30 mouse cellular contexts compared by ENCODE assay signal in the genomic region with DNA sequence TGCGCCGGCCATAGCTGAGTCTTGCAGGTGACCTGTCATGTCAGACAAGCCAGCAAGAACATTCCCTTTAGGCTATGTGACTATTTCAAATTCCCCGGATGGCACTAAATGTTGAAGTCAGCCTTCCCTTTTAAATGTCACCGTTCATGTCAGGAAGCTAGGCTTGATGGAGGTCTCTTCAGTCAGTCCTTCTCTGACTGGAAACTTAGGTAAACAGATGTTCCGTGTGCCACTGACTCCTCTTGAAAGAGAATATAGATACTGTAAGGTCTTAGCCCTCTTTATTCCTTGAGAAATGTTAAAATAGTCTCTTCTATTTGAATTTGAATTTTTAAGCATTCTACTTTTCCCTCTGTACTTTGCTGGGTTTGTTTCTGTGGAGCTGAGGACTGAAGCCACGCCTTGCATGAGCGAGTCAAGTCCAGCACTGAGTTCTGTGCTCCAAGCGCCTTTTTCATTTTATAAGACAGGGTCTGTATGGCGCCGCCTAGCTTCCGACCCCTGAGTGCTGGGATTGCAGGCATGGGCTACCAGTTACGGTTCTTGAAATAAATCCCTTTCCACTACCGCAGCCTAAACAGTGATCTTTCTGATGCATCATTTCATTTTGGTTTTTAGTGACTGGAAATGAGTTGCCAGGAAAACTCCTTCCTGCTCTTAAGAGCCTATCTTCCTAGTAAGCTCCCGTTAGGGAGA. TPM values are rescaled to one million over a fixed set of nuclear protein-coding genes. Genes with fewer than 3 reads are reported as not detected.
A peak's percentile ranks its signal among the peaks of the same experiment; 100 is the strongest.
DNase-seq lines count a peak whose midpoint lies in the region; ATAC-seq and TF ChIP-seq lines count a peak whose summit lies in the region.
"Had no signal": no experiment of that assay in that cellular context is flagged by ENCODE, and none has a peak within 500 bp of the region (broad histone marks: within the 10 kb centered on the region; RNA-seq: fewer than 3 reads in every experiment).

Gene Ankrd61 (minus strand): TSS at position 51 of the 696 bp plus-strand sequence.

- DNase-seq in heart, adult 2 months, result no peak
- DNase-seq in heart, adult 18-20 months, result no peak
- no peak for DNase-seq in liver, postnatal 0 days
- DNase-seq in R1 (ENCODE audit: low read depth, low spot score), result peak; percentile 55
- no peak for DNase-seq in thymus, postnatal 14 days
- DNase-seq: adrenal gland, adult 8-10 months; adrenal gland, postnatal 25 days; cerebellum, adult 11-12 months; cerebellum, adult 8-10 months; cerebellum, postnatal 10 days; cerebellum, postnatal 36 days; gastrocnemius, postnatal 10 days; gastrocnemius, postnatal 36 days; heart, postnatal 10 days; heart, postnatal 36 days had no signal

- no peaks in the 10 kb centered on the region for H3K27me3 ChIP-seq in heart, adult 2 months (ENCODE audit: control insufficient read depth, insufficient read depth, low read length)
- H3K27me3 ChIP-seq in liver, postnatal 0 days (ENCODE audit: insufficient read depth, low read length), result no peaks in the 10 kb centered on the region
- H3K27me3 ChIP-seq in liver, embryonic 12.5 days (replicated peaks), result no peaks in the 10 kb centered on the region
- H3K27me3 ChIP-seq in E14TG2a.4 (ENCODE audit: insufficient read depth, low read length), result no peaks in the 10 kb centered on the region
- H3K27me3 ChIP-seq in kidney, embryonic 15.5 days, result no peaks in the 10 kb centered on the region
- H3K27me3 ChIP-seq: forebrain, embryonic 13.5 days; heart, embryonic 12.5 days; heart, embryonic 15.5 days; hindbrain, embryonic 13.5 days; Patski had no signal

- peaks cover 1% of the 10 kb centered on the region for H3K4me1 ChIP-seq in heart, adult 2 months (ENCODE audit: control insufficient read depth, insufficient read depth, low read length)
- no peaks in the 10 kb centered on the region for H3K4me1 ChIP-seq in liver, postnatal 0 days (ENCODE audit: insufficient read depth)
- H3K4me1 ChIP-seq in liver, embryonic 12.5 days, result peaks cover 14% of the 10 kb centered on the region
- 0 out of 2 replicates have a peak, but pooled peaks cover 3% of the 10 kb centered on the region for H3K4me1 ChIP-seq in E14TG2a.4 (replicated peaks; ENCODE audit: low read depth, low read length)
- H3K4me1 ChIP-seq in kidney, embryonic 15.5 days, result 0 out of 2 replicates have a peak, but pooled peaks cover 2% of the 10 kb centered on the region
- H3K4me1 ChIP-seq: forebrain, embryonic 10.5 days; forebrain, embryonic 13.5 days; heart, embryonic 12.5 days; heart, embryonic 15.5 days; hindbrain, embryonic 10.5 days; hindbrain, embryonic 13.5 days had no signal

- TF ChIP-seq CTCF in heart, adult 2 months (IDR thresholded peaks at IDR 0.05), result 0 out of 2 replicates have a peak, but pooled peaks have one; percentile 1
- 0 out of 2 replicates have a peak, but pooled peaks have one; percentile 5 for TF ChIP-seq CTCF in liver, postnatal 0 days (IDR thresholded peaks at IDR 0.05; ENCODE audit: low read depth)
- TF ChIP-seq CTCF in E14TG2a.4 (conservative IDR thresholded peaks at IDR 0.05; ENCODE audit: low read length), result peak; percentile 59

- H3K9ac ChIP-seq in heart, adult 2 months (ENCODE audit: low read depth, low read length), result no peak within 1 kb of the TSS
- no peak within 1 kb of the TSS for H3K9ac ChIP-seq in liver, postnatal 0 days (replicated peaks)
- H3K9ac ChIP-seq in liver, embryonic 12.5 days, result no peak within 1 kb of the TSS
- no peak within 1 kb of the TSS for H3K9ac ChIP-seq in kidney, embryonic 15.5 days
- H3K9ac ChIP-seq: forebrain, embryonic 13.5 days; heart, embryonic 12.5 days; heart, embryonic 15.5 days; hindbrain, embryonic 13.5 days had no signal

- no peak for TF ChIP-seq POLR2A in heart, adult 2 months (IDR thresholded peaks at IDR 0.05; ENCODE audit: insufficient read depth, low read depth, low read length)

- H3K36me3 ChIP-seq in heart, adult 2 months (ENCODE audit: control insufficient read depth, insufficient read depth, low read length), result peaks cover 6% of the 10 kb centered on the region; the same call in 1 of the 2 replicates
- peaks cover 92% of the 10 kb centered on the region for H3K36me3 ChIP-seq in liver, postnatal 0 days (replicated peaks; ENCODE audit: insufficient read depth, low read length)
- H3K36me3 ChIP-seq in liver, embryonic 12.5 days, result peaks cover 100% of the 10 kb centered on the region
- H3K36me3 ChIP-seq in E14TG2a.4 (ENCODE audit: insufficient read depth, low read length), result peaks cover 84% of the 10 kb centered on the region
- H3K36me3 ChIP-seq in kidney, embryonic 15.5 days, result peaks cover 87% of the 10 kb centered on the region

- H3K79me2 ChIP-seq in heart, adult 2 months (replicated peaks; ENCODE audit: control insufficient read depth, insufficient read depth, low read length), result no peaks in the 10 kb centered on the region

- H3K9me3 ChIP-seq in liver, postnatal 0 days (ENCODE audit: low read length), result no peaks in the 10 kb centered on the region
- no peaks in the 10 kb centered on the region for H3K9me3 ChIP-seq in liver, embryonic 12.5 days (replicated peaks)
- no peaks in the 10 kb centered on the region for H3K9me3 ChIP-seq in E14TG2a.4 (ENCODE audit: low read length)
- H3K9me3 ChIP-seq in kidney, embryonic 15.5 days (replicated peaks), result no peaks in the 10 kb centered on the region
- H3K9me3 ChIP-seq: forebrain, embryonic 10.5 days; forebrain, embryonic 13.5 days; heart, embryonic 12.5 days; heart, embryonic 15.5 days; hindbrain, embryonic 10.5 days; hindbrain, embryonic 13.5 days had no signal

- intact Hi-C loops in heart, adult 2 months (cut with DNase I), result no loop called here

- no peak within 1 kb of the TSS for H3K4me3 ChIP-seq in heart, adult 2 months
- H3K4me3 ChIP-seq in liver, postnatal 0 days (ENCODE audit: low read depth, low read length), result no peak within 1 kb of the TSS
- H3K4me3 ChIP-seq in liver, embryonic 12.5 days, result no peak within 1 kb of the TSS
- H3K4me3 ChIP-seq in E14TG2a.4 (replicated peaks; ENCODE audit: low read length), result no peak within 1 kb of the TSS
- no peak within 1 kb of the TSS for H3K4me3 ChIP-seq in kidney, embryonic 15.5 days (replicated peaks)
- H3K4me3 ChIP-seq: forebrain, embryonic 10.5 days; forebrain, embryonic 13.5 days; heart, embryonic 12.5 days; heart, embryonic 15.5 days; hindbrain, embryonic 10.5 days; hindbrain, embryonic 13.5 days had no signal

- ATAC-seq in liver, postnatal 0 days, result no peak
- no peak for ATAC-seq in liver, embryonic 12.5 days
- ATAC-seq in kidney, embryonic 15.5 days (replicated peaks; ENCODE audit: low FRiP score), result no peak
- ATAC-seq: activated CD4-positive, CD25-positive, alpha-beta regulatory T cell, adult 4 months; forebrain, embryonic 13.5 days; forebrain, embryonic 16.5 days; hindbrain, embryonic 16.5 days; Patski had no signal

- WGBS in heart, adult 2 months, result 89% methylated on average over 14 of the region's 14 CpGs
- WGBS in liver, postnatal 0 days (ENCODE audit: insufficient replicate concordance), result 89% methylated on average over 14 of the region's 14 CpGs
- WGBS in liver, embryonic 12.5 days (ENCODE audit: insufficient replicate concordance), result 86% methylated on average over 14 of the region's 14 CpGs
- 88% methylated on average over 14 of the region's 14 CpGs for WGBS in kidney, embryonic 15.5 days

- H3K4me2 ChIP-seq in liver, postnatal 0 days (ENCODE audit: low read depth, low read length), result no peak within 1 kb of the TSS
- no peak within 1 kb of the TSS for H3K4me2 ChIP-seq in liver, embryonic 12.5 days
- no peak within 1 kb of the TSS for H3K4me2 ChIP-seq in kidney, embryonic 15.5 days
- H3K4me2 ChIP-seq: forebrain, embryonic 13.5 days; heart, embryonic 12.5 days; heart, embryonic 15.5 days; hindbrain, embryonic 13.5 days had no signal

- H3K27ac ChIP-seq in heart, adult 2 months, result no peak within 1 kb of the TSS
- H3K27ac ChIP-seq in liver, postnatal 0 days (ENCODE audit: low read depth), result no peak within 1 kb of the TSS
- no peak within 1 kb of the TSS for H3K27ac ChIP-seq in liver, embryonic 12.5 days
- no peak within 1 kb of the TSS for H3K27ac ChIP-seq in kidney, embryonic 15.5 days
- H3K27ac ChIP-seq: forebrain, embryonic 10.5 days; forebrain, embryonic 13.5 days; heart, embryonic 15.5 days; hindbrain, embryonic 10.5 days; hindbrain, embryonic 13.5 days had no signal

- no peak for TF ChIP-seq EP300 in heart, adult 2 months (IDR thresholded peaks at IDR 0.05; ENCODE audit: insufficient read depth, low read depth, low read length)
- no peak for TF ChIP-seq EP300 in liver, postnatal 0 days (IDR thresholded peaks at IDR 0.05; ENCODE audit: low read depth)

RNA-seq across cellular contexts. Expression of gene Ankrd61, which starts in this region (rescaled TPM):
- not detected for total RNA-seq in heart, adult 2 months (2021)
- 0.10 and 0.23 TPM in 2 replicates for polyA plus RNA-seq in heart, adult 2 months (2012; rRNA removed)
- total RNA-seq in heart, adult 18-20 months (2021), result not detected
- 0.07 TPM in 1 of 2 replicates, not detected in the other for polyA plus RNA-seq in liver, postnatal 0 days (2015; fragmentation: Nextera tagmentation; extraction: Ambion mirVana)
- 0.41 and 0.54 TPM in 2 replicates for polyA plus RNA-seq in liver, embryonic 12.5 days (2016; fragmentation: Nextera tagmentation; extraction: Ambion mirVana)
- polyA plus RNA-seq in kidney, embryonic 15.5 days (2015; fragmentation: Nextera tagmentation; extraction: Ambion mirVana), result 0.36 and 0.58 TPM in 2 replicates
- total RNA-seq: gastrocnemius, adult 18-20 months; gastrocnemius, postnatal 10 days; gastrocnemius, postnatal 36 days; granulocyte monocyte progenitor cell, adult 5-6 weeks; heart, postnatal 10 days; heart, postnatal 36 days had no signal

Comparison
In these comparisons a context has a peak if more than half of its experiments do, and no peak if none do; other contexts are left out.
1. CTCF ChIP-seq: peak in every context shown above with its lines; median percentile 59 in E14TG2a.4; 5 in liver, postnatal 0 days; 1 in heart, adult 2 months.